ENCODE assay signal across 8 mouse cellular contexts in the genomic region with DNA sequence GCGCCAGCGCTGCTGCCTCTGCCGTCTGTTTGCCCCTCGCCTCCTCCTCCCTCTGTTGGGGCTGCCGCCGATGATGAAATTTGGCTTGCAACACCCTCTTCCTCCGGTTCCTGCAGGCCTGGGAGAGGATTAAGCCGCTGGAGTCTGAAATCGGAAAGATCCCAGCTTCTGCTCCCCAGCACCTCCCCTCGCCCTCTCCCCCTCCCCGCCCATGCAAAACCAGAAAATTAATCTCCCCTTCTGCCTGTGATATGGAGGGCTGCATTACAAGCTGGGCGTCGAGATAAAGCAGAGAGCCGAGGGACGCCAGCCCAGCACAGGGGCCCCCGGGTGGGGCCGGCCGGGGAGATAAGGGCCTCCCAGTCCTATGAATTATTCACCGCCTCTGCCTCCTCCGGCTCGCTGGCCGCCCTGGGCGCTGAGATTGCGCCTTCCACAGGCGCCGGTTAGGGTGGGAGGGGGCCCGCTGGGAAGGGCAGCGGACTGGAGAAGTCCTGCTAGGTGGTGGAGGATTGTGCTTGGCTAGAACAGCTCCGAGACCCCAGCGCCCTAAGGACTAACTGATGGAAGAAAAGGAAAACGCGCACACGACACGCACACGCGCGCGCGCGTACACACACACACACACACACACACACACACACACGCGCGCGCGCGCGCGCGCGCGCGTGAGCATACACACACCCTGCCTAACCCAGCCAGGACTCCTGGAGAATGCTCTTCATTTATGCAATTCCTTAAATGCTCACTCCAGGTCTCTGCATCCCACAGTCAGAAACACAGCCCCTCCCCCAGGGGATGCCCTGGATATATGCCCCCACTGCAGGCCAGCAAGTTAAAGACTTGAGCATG. TPM values are rescaled to one million over a fixed set of nuclear protein-coding genes. Genes with fewer than 3 reads are reported as not detected.
DNase-seq lines count a peak whose midpoint lies in the region; ATAC-seq and TF ChIP-seq lines count a peak whose summit lies in the region.

No protein-coding gene starts in this region.

- under 1% methylated on average over 46 of the region's 52 CpGs for WGBS in intestine, embryonic 16.5 days
- WGBS in midbrain, embryonic 15.5 days = under 1% methylated on average over 52 of the region's 52 CpGs

- H3K9ac ChIP-seq in intestine, embryonic 16.5 days (ENCODE audit: low read depth, low read length) = peak overlapping the region; percentile 60
- H3K9ac ChIP-seq in midbrain, embryonic 15.5 days = peak overlapping the region; percentile 51

- DNase-seq in urinary bladder, adult 2 months (ENCODE audit: low spot score) = peak; percentile 33
- DNase-seq in urinary bladder, postnatal 10 days (ENCODE audit: low spot score) = no peak
- DNase-seq in gastrocnemius, postnatal 14 days = peak; percentile 57
- DNase-seq in liver = peak; percentile 88
- DNase-seq in telencephalon, adult 2 months (ENCODE audit: low read depth, low spot score) = peak; percentile 84

- H3K4me1 ChIP-seq in cortical plate, adult 2 months (ENCODE audit: control insufficient read depth, insufficient read depth, low read length) = peaks cover 6% of the 10 kb centered on the region
- H3K4me1 ChIP-seq in intestine, embryonic 16.5 days (ENCODE audit: control insufficient read depth, insufficient read depth, low read length) = peaks cover 13% of the 10 kb centered on the region
- peaks cover 54% of the 10 kb centered on the region for H3K4me1 ChIP-seq in midbrain, embryonic 15.5 days

- peaks cover 14% of the 10 kb centered on the region for H3K27me3 ChIP-seq in intestine, embryonic 16.5 days (replicated peaks; ENCODE audit: control insufficient read depth, insufficient read depth, low read length)
- H3K27me3 ChIP-seq in midbrain, embryonic 15.5 days (replicated peaks) = no peaks in the 10 kb centered on the region

- H3K4me2 ChIP-seq in intestine, embryonic 16.5 days (ENCODE audit: low read depth, low read length) = peak overlapping the region; percentile 91
- peak overlapping the region; percentile 79 for H3K4me2 ChIP-seq in midbrain, embryonic 15.5 days

- H3K36me3 ChIP-seq in intestine, embryonic 16.5 days (ENCODE audit: control insufficient read depth, insufficient read depth, low read length) = no peaks in the 10 kb centered on the region
- no peaks in the 10 kb centered on the region for H3K36me3 ChIP-seq in midbrain, embryonic 15.5 days (replicated peaks)

- TF ChIP-seq CTCF in cortical plate, adult 2 months (IDR thresholded peaks at IDR 0.05; ENCODE audit: extremely low read depth, insufficient read depth, low read length) = no peak

- H3K9me3 ChIP-seq in intestine, embryonic 16.5 days (ENCODE audit: control insufficient read depth, low read length) = no peaks in the 10 kb centered on the region
- H3K9me3 ChIP-seq in midbrain, embryonic 15.5 days = no peaks in the 10 kb centered on the region

- TF ChIP-seq POLR2A in cortical plate, adult 2 months (IDR thresholded peaks at IDR 0.05; ENCODE audit: extremely low read depth, insufficient read depth, low read length) = 0 out of 2 replicates have a peak, but pooled peaks have one; percentile 23

- no peak overlapping the region; the same call in 1 of the 2 replicates for H3K27ac ChIP-seq in cortical plate, adult 2 months (ENCODE audit: insufficient read depth, low read length)
- peak overlapping the region; percentile 48 for H3K27ac ChIP-seq in intestine, embryonic 16.5 days (ENCODE audit: low read length)
- peak overlapping the region; percentile 88 for H3K27ac ChIP-seq in midbrain, embryonic 15.5 days

- ATAC-seq in intestine, embryonic 16.5 days = peak; percentile 91
- ATAC-seq in midbrain, embryonic 15.5 days (replicated peaks) = peak; percentile 88

- peak overlapping the region; percentile 28 for H3K4me3 ChIP-seq in cortical plate, adult 2 months (ENCODE audit: insufficient read depth, low read length)
- H3K4me3 ChIP-seq in intestine, embryonic 16.5 days (ENCODE audit: low read length) = peak overlapping the region; percentile 49
- H3K4me3 ChIP-seq in midbrain, embryonic 15.5 days = peak overlapping the region; percentile 41

- intact Hi-C loops in gastrocnemius, postnatal 14 days (cut with DNase I; ENCODE audit: low total_unique reads) = no loop called here

RNA-seq across cellular contexts. Expression of gene Asic1, which starts 5.3 kb away (rescaled TPM):
- polyA plus RNA-seq in urinary bladder, adult 2 months (2012; rRNA removed) = 0.19 and 0.22 TPM in 2 replicates
- 54.1 and 59.0 TPM in 2 replicates for polyA plus RNA-seq in cortical plate, adult 2 months (2012; rRNA removed)
- 1 to 10 TPM in 1 of 2 experiments, under 1 TPM in 1; 0.69 to 1.0 TPM for total RNA-seq in gastrocnemius, postnatal 14 days (2021)
- 1.7 and 2.0 TPM in 2 replicates for polyA plus RNA-seq in intestine, embryonic 16.5 days (2015; fragmentation: Nextera tagmentation; extraction: Ambion mirVana)
- 64.0 and 65.9 TPM in 2 replicates for polyA plus RNA-seq in midbrain, embryonic 15.5 days (2015; fragmentation: Nextera tagmentation; extraction: Ambion mirVana)

RNA-seq across cellular contexts. Expression of gene Racgap1, which starts 13.4 kb away (rescaled TPM):
- 5.4 and 6.1 TPM in 2 replicates for polyA plus RNA-seq in urinary bladder, adult 2 months (2012; rRNA removed)
- polyA plus RNA-seq in cortical plate, adult 2 months (2012; rRNA removed) = 10.3 and 13.3 TPM in 2 replicates
- 1 to 10 TPM; 7.5 to 8.7 TPM for total RNA-seq in gastrocnemius, postnatal 14 days (2021)
- polyA plus RNA-seq in intestine, embryonic 16.5 days (2015; fragmentation: Nextera tagmentation; extraction: Ambion mirVana) = 97.1 and 104 TPM in 2 replicates
- 49.0 and 56.9 TPM in 2 replicates for polyA plus RNA-seq in midbrain, embryonic 15.5 days (2015; fragmentation: Nextera tagmentation; extraction: Ambion mirVana)

RNA-seq across cellular contexts. Expression of gene Smarcd1, which starts 37.1 kb away (rescaled TPM):
- 20.4 and 20.5 TPM in 2 replicates for polyA plus RNA-seq in urinary bladder, adult 2 months (2012; rRNA removed)
- 150 and 157 TPM in 2 replicates for polyA plus RNA-seq in cortical plate, adult 2 months (2012; rRNA removed)
- 10 to 100 TPM in 1 of 2 experiments, 1 to 10 TPM in 1; 9.4 to 11.5 TPM for total RNA-seq in gastrocnemius, postnatal 14 days (2021)
- polyA plus RNA-seq in intestine, embryonic 16.5 days (2015; fragmentation: Nextera tagmentation; extraction: Ambion mirVana) = 19.3 and 20.9 TPM in 2 replicates
- polyA plus RNA-seq in midbrain, embryonic 15.5 days (2015; fragmentation: Nextera tagmentation; extraction: Ambion mirVana) = 114 and 119 TPM in 2 replicates

RNA-seq across cellular contexts. Expression of gene Gm17349, which starts 40.5 kb away (rescaled TPM):
- polyA plus RNA-seq in urinary bladder, adult 2 months (2012; rRNA removed) = 0.52 TPM in 1 of 2 replicates, not detected in the other
- polyA plus RNA-seq in cortical plate, adult 2 months (2012; rRNA removed) = 1.3 and 1.8 TPM in 2 replicates
- total RNA-seq in gastrocnemius, postnatal 14 days (2021) = 1 to 10 TPM; 1.7 to 1.9 TPM
- not detected in 2 replicates for polyA plus RNA-seq in intestine, embryonic 16.5 days (2015; fragmentation: Nextera tagmentation; extraction: Ambion mirVana)
- not detected in 2 replicates for polyA plus RNA-seq in midbrain, embryonic 15.5 days (2015; fragmentation: Nextera tagmentation; extraction: Ambion mirVana)

RNA-seq across cellular contexts. Expression of gene Gpd1, which starts 52.5 kb away (rescaled TPM):
- 11.7 and 14.9 TPM in 2 replicates for polyA plus RNA-seq in urinary bladder, adult 2 months (2012; rRNA removed)
- polyA plus RNA-seq in cortical plate, adult 2 months (2012; rRNA removed) = 55.3 and 60.4 TPM in 2 replicates
- 100 to 1,000 TPM; 487 to 557 TPM for total RNA-seq in gastrocnemius, postnatal 14 days (2021)
- 33.0 and 47.4 TPM in 2 replicates for polyA plus RNA-seq in intestine, embryonic 16.5 days (2015; fragmentation: Nextera tagmentation; extraction: Ambion mirVana)
- 1.5 and 1.8 TPM in 2 replicates for polyA plus RNA-seq in midbrain, embryonic 15.5 days (2015; fragmentation: Nextera tagmentation; extraction: Ambion mirVana)

Comparison
In these comparisons a context has a peak if more than half of its experiments do, and no peak if none do; other contexts are left out.
1. RNA of gene Asic1, which starts 5.3 kb away (polyA plus RNA-seq): 64.0 to 65.9 TPM in midbrain, embryonic 15.5 days and 54.1 to 59.0 TPM in cortical plate, adult 2 months; 1.7 to 2.0 TPM in intestine, embryonic 16.5 days and 0.19 to 0.22 TPM in urinary bladder, adult 2 months; every median in the first group is over 10 times any median in the second.
2. Peak in every context shown above with its lines, with median percentiles within 50 percentile points of each other: H3K4me3 ChIP-seq.